Mouse (Mus musculus) kidney, embryonic 16.5 days (tissue): ENCODE measurements around the gene Epn2. TPM values are rescaled to one million over a fixed set of nuclear protein-coding genes. Genes with fewer than 3 reads are reported as not detected.

Experiments used
- ATAC-seq: fragments of 200-750 bp; cut with Nextera tagmentation; 2 replicates; pipeline ENCODE4 v1.8.0; 2017; ENCODE audit warnings: moderate TSS enrichment; ENCODE audit not compliant: low FRiP score, low TSS enrichment
- H3K27ac ChIP-seq: fragments of 300-500 bp; sonication (generic); 2 replicates; pipeline ENCODE4 v1.5.1; 2014; ENCODE audit warnings: low read length
- H3K27me3 ChIP-seq: fragments of 300-500 bp; sonication (generic); 2 replicates; pipeline ENCODE4 v1.6.1; 2014; ENCODE audit warnings: low read length, control low read depth, mixed read lengths; ENCODE audit not compliant: insufficient read depth
- H3K36me3 ChIP-seq: fragments of 300-500 bp; sonication (generic); 2 replicates; pipeline ENCODE4 v1.6.1; 2014; ENCODE audit warnings: low read length, control low read depth, mixed read lengths; ENCODE audit not compliant: insufficient read depth
- H3K4me1 ChIP-seq: fragments of 300-500 bp; sonication (generic); 2 replicates; pipeline ENCODE4 v1.6.1; 2014; ENCODE audit warnings: low read length, control low read depth, mixed read lengths; ENCODE audit not compliant: insufficient read depth
- H3K4me2 ChIP-seq: fragments of 300-500 bp; sonication (generic); replicated peaks from 2 replicates; pipeline ENCODE4 v1.6.1; 2014; ENCODE audit warnings: low read depth, low read length
- H3K4me3 ChIP-seq: fragments of 300-500 bp; sonication (generic); 2 replicates; pipeline ENCODE4 v1.5.1; 2014; ENCODE audit warnings: mild to moderate bottlenecking, low read length
- H3K9ac ChIP-seq: fragments of 300-500 bp; sonication (generic); replicated peaks from 2 replicates; pipeline ENCODE4 v1.6.1; 2014; ENCODE audit warnings: low read length
- H3K9me3 ChIP-seq: fragments of 300-500 bp; sonication (generic); 2 replicates; pipeline ENCODE4 v1.6.1; 2016; ENCODE audit warnings: low read length, control low read depth
- WGBS: fragments of 180-500 bp; shearing (Covaris S2); extraction: QIAGEN DNeasy Blood & Tissue Kit; methylation state at CpG from one replicate; pipeline ENCODE4 v1.1.7; 2014; 5-methylcytosine and 5-hydroxymethylcytosine counted together
- polyA plus RNA-seq: library from polyadenylated mRNA; unstranded; fragments of >200 nt; fragmentation: Nextera tagmentation; extraction: Ambion mirVana; gene quantifications from 2 replicates; pipeline ENCODE4 v1.2.1, GENCODE M21; 2015

The Epn2 gene
- polyA plus RNA-seq, 1 experiment from 2014 or later, result 25.0 TPM

DNA sequence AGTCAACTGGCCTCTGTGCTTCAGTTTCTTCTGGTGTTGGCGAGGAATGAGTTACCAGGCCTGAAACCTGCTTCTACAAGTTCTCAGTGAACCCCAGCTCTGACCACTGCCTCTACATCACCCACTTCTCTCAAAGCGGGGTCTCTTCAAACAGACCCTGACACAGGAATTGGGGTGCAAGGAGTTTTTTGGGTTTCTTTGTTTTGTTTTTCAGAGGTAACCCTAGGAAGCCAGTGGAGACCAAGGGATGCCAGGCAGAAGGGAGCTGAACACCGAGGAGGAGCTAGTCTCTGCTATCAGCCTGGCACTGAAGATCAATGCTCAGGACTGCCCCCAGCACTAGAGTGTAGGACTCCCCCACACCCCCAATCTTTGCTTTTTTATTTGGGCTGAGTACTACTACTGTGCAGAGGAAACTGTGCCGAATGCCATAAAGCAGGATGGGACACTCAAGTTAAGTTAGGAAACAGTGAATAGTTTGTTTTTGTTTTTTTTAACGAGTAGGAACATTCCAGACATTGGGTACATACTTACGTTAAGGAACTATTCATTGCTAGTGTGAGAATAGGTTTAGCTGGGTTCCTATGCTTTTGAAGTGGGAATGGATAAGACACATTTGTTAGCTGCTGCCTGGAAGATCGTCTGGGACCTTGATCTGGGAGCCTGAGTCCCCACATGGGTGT lies 37.9 kb upstream of the Epn2 start:
- no peak overlapping the region for H3K4me2 ChIP-seq
- 78% methylated on average over 7 of the region's 7 CpGs for WGBS
- H3K4me3 ChIP-seq, result no peak overlapping the region

GRCm38 (mm10) chr11:61616523-61617292 lies 37.2 kb upstream of the Epn2 start:
- Histone ChIP-seq H3K4me3 (no peak overlapping the region), H3K4me1 (peaks cover 14% of the 10 kb centered on the region), H3K27ac (no peak overlapping the region), H3K9me3 (no peaks in the 10 kb centered on the region), H3K9ac (peak overlapping the region; percentile 42), H3K4me2 (no peak overlapping the region), H3K36me3 (no peaks in the 10 kb centered on the region), H3K27me3 (no peaks in the 10 kb centered on the region)
- 78% methylated on average over 9 of the region's 9 CpGs for WGBS
- ATAC-seq, result no peak

More for the DNA sequence above, 37.9 kb upstream of the Epn2 start:
- Histone ChIP-seq H3K9ac (no peak overlapping the region), H3K9me3 (no peaks in the 10 kb centered on the region), H3K4me1 (peaks cover 14% of the 10 kb centered on the region), H3K36me3 (no peaks in the 10 kb centered on the region), H3K27me3 (no peaks in the 10 kb centered on the region), H3K27ac (no peak overlapping the region)
- no peak for ATAC-seq

DNA sequence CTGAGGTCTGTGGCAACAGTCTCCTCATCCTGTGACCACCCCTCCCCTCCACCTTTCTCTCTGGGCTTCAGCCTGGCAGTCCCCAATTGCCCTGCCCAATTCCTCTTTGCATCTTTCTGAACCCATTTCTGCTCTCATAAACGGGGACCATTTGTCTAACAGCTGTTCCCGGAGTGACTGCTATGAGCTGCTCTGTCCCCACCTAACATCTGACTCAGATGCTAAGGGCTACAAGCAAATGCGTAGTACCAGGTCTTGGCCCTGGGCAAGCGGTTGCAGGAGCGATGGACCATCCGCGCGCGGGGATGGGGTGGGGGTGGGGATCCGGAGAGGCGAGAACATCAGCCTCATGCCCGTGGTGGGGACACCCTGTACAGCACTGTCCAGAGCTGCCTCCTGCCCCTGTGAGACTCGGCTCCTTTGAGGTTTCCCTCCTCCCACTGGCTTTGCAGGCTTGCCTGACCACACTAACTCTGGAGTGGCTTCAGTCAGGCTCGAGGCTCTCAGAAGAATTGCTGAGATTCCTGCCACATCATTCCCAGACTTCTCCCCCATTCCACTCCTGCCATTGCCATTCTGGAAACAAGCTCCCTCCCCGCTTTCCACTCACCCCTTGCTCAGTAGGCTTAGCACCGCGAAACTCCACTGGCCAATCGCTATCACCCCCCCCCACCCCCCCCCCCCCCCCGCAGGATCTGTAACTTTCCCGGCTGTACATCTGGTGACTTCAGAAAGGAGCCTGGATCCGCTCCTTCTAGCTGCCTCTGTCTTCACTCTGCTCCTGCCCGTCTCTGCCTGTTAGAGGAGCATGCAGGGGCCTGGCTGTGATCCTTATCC lies 36.4 kb upstream of the Epn2 start:
- 8% methylated on average over 20 of the region's 22 CpGs for WGBS
- ATAC-seq, result no peak; the same call in 1 of the 2 replicates
- no peaks in the 10 kb centered on the region for H3K9me3 ChIP-seq
- peak overlapping the region; percentile 29 for H3K4me3 ChIP-seq
- H3K4me1 ChIP-seq, result peaks cover 14% of the 10 kb centered on the region
- H3K4me2 ChIP-seq, result peak overlapping the region; percentile 53
- H3K27ac ChIP-seq, result 0 out of 2 replicates have a peak overlapping the region, but pooled peaks have one; percentile 24
- no peaks in the 10 kb centered on the region for H3K36me3 ChIP-seq
- no peaks in the 10 kb centered on the region for H3K27me3 ChIP-seq
- H3K9ac ChIP-seq, result peak overlapping the region; percentile 58

DNA sequence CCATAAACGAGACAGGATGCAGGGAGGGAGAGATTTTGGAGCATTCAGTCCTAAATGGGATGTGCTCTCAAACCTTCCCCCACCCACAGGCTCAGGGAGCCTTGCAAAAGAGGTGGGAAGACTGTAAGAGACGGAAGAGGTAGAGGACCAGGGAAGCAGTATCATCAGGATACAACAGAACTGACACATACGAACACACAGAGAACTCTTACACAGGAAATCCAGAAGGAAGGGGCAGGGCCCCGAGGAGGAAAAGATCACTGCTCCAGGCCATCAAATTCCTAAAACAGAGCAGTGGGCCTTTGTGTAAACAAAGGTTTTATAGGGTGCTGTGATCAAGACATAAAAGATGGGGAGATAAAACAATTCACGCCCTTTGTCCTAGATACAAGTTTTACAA lies 34.9 kb upstream of the Epn2 start:
- H3K9ac ChIP-seq, result no peak overlapping the region
- no peak overlapping the region for H3K4me3 ChIP-seq
- H3K27me3 ChIP-seq, result no peaks in the 10 kb centered on the region
- 38% methylated on average over 5 of the region's 5 CpGs for WGBS
- H3K36me3 ChIP-seq, result no peaks in the 10 kb centered on the region
- H3K4me2 ChIP-seq, result no peak overlapping the region
- H3K9me3 ChIP-seq, result no peaks in the 10 kb centered on the region
- peaks cover 14% of the 10 kb centered on the region for H3K4me1 ChIP-seq
- no peak for ATAC-seq
- no peak overlapping the region for H3K27ac ChIP-seq

DNA sequence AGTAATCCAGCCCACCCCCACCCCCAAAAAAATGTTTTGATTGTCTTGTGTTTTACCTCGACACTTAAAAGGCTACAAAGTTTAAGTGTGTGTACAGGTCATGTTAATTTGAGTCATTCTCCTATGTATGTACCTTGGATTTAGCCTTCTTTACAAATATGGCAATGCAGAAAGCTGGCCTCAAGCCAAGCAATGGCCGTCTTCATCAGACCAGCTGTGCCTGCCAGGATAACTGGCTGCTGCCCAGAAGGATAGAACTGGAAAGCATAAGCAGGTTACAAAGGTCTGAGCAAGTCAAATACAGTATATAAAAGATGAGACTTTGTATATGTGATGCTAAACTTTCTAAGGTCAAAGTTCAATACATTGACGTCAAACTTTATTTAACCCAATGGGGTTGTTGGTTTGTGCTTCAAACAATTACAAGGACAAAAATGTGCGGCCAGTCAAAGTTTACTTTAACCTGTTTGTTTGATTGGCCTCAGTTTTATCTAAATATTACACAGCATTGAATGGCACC lies 32.7 kb upstream of the Epn2 start:
- H3K4me3 ChIP-seq, result no peak overlapping the region
- no peak for ATAC-seq
- no peak overlapping the region for H3K4me2 ChIP-seq
- no peak overlapping the region for H3K9ac ChIP-seq
- H3K36me3 ChIP-seq, result no peaks in the 10 kb centered on the region
- H3K27me3 ChIP-seq, result no peaks in the 10 kb centered on the region
- H3K27ac ChIP-seq, result no peak overlapping the region
- WGBS, result 83% methylated on average over 4 of the region's 4 CpGs
- H3K4me1 ChIP-seq, result peaks cover 14% of the 10 kb centered on the region
- 0 out of 2 replicates have a peak, but pooled peaks cover 3% of the 10 kb centered on the region for H3K9me3 ChIP-seq

GRCm38 (mm10) chr11:61611197-61611596 lies 31.7 kb upstream of the Epn2 start:
- H3K9ac ChIP-seq, result no peak overlapping the region
- peaks cover 10% of the 10 kb centered on the region for H3K4me1 ChIP-seq
- no peak for ATAC-seq
- H3K9me3 ChIP-seq, result 0 out of 2 replicates have a peak, but pooled peaks cover 6% of the 10 kb centered on the region
- no peaks in the 10 kb centered on the region for H3K36me3 ChIP-seq
- no peak overlapping the region for H3K4me3 ChIP-seq
- no peak overlapping the region for H3K27ac ChIP-seq
- no peak overlapping the region for H3K4me2 ChIP-seq
- 67% methylated on average over 3 of the region's 3 CpGs for WGBS
- H3K27me3 ChIP-seq, result no peaks in the 10 kb centered on the region

- no peak overlapping the region for H3K9ac ChIP-seq
- H3K4me1 ChIP-seq, result no peaks in the 10 kb centered on the region
- no peak overlapping the region for H3K4me2 ChIP-seq
- no peaks in the 10 kb centered on the region for H3K36me3 ChIP-seq
- ATAC-seq, result no peak
- 0 out of 2 replicates have a peak, but pooled peaks cover 6% of the 10 kb centered on the region for H3K9me3 ChIP-seq
- no peak overlapping the region for H3K27ac ChIP-seq
- H3K27me3 ChIP-seq, result no peaks in the 10 kb centered on the region
- H3K4me3 ChIP-seq, result no peak overlapping the region
- 84% methylated on average over 4 of the region's 4 CpGs for WGBS
These were observed 28.6 kb upstream of the Epn2 start for GRCm38 (mm10) chr11:61608072-61608471.

- 94% methylated on average over 7 of the region's 7 CpGs for WGBS
- H3K4me2 ChIP-seq, result no peak overlapping the region
- ATAC-seq, result no peak
- H3K4me3 ChIP-seq, result no peak overlapping the region
- no peaks in the 10 kb centered on the region for H3K27me3 ChIP-seq
- H3K27ac ChIP-seq, result no peak overlapping the region
- H3K4me1 ChIP-seq, result no peaks in the 10 kb centered on the region
- H3K36me3 ChIP-seq, result no peaks in the 10 kb centered on the region
- H3K9me3 ChIP-seq, result 0 out of 2 replicates have a peak, but pooled peaks cover 6% of the 10 kb centered on the region
- no peak overlapping the region for H3K9ac ChIP-seq
These were observed 23.2 kb upstream of the Epn2 start for GRCm38 (mm10) chr11:61602705-61603104.

DNA sequence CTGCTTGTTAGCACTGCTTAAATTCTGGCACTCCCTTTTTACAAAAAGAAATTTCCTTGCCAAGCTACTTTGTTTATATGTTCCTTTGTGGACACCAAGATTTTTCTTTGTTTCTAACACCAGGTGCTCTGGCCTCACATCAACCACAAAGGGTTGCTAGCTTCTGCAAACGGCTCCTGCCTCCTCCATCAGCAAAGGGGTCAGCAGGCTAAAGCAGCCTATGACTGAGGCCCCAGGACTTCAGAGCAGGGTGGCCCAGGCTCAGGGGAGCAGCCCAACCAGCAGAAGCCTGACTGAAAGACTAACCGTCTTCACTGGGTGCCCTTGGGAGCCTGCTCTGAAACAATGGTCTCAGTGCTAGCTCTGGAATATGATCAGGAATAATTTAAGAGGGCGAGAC lies 22.0 kb upstream of the Epn2 start:
- Histone ChIP-seq H3K27ac (no peak overlapping the region), H3K4me3 (no peak overlapping the region), H3K9me3 (no peaks in the 10 kb centered on the region), H3K9ac (no peak overlapping the region), H3K4me1 (no peaks in the 10 kb centered on the region), H3K27me3 (no peaks in the 10 kb centered on the region), H3K4me2 (no peak overlapping the region), H3K36me3 (no peaks in the 10 kb centered on the region)
- ATAC-seq, result no peak
- WGBS, result 54% methylated on average over 3 of the region's 3 CpGs
